Comparison of ENCODE assay signal across 8 mouse cellular contexts in genomic region chr16:32164396-32165027, GRCm38 (mm10). TPM values are rescaled to one million over a fixed set of nuclear protein-coding genes. Genes with fewer than 3 reads are reported as not detected.
DNase-seq lines count a peak whose midpoint lies in the region; ATAC-seq and TF ChIP-seq lines count a peak whose summit lies in the region.

No protein-coding gene starts in this region.

- H3K27ac ChIP-seq in gastrocnemius, adult 2 months, result peak overlapping the region; percentile 81
- peak overlapping the region; percentile 95 for H3K27ac ChIP-seq in bone marrow, adult 2 months (ENCODE audit: control insufficient read depth, insufficient read depth, low read depth, low read length, poor library complexity)
- peak overlapping the region; percentile 38; the same call in 1 of the 2 replicates for H3K27ac ChIP-seq in heart, postnatal 0 days (ENCODE audit: low read depth)
- peak overlapping the region; percentile 72 for H3K27ac ChIP-seq in liver, embryonic 16.5 days (ENCODE audit: low read length)

- H3K4me3 ChIP-seq in gastrocnemius, adult 2 months, result peak overlapping the region; percentile 78
- H3K4me3 ChIP-seq in bone marrow, adult 2 months (replicated peaks; ENCODE audit: control insufficient read depth, low read depth, low read length), result peak overlapping the region; percentile 84
- H3K4me3 ChIP-seq in heart, postnatal 0 days (ENCODE audit: low read depth, low read length), result peak overlapping the region; percentile 56
- H3K4me3 ChIP-seq in liver, embryonic 16.5 days (ENCODE audit: low read depth, low read length), result peak overlapping the region; percentile 65

- peak overlapping the region; percentile 60; the same call in 1 of the 2 replicates for H3K9ac ChIP-seq in heart, postnatal 0 days (replicated peaks; ENCODE audit: low read depth, low read length)
- H3K9ac ChIP-seq in liver, embryonic 16.5 days (ENCODE audit: low read depth, low read length), result peak overlapping the region; percentile 68

- H3K9me3 ChIP-seq in heart, postnatal 0 days (replicated peaks; ENCODE audit: control insufficient read depth, low read length), result no peaks in the 10 kb centered on the region
- H3K9me3 ChIP-seq in liver, embryonic 16.5 days (replicated peaks; ENCODE audit: control insufficient read depth, low read length), result no peaks in the 10 kb centered on the region

- peak overlapping the region; percentile 68 for H3K4me2 ChIP-seq in heart, postnatal 0 days (ENCODE audit: low read depth, low read length)
- peak overlapping the region; percentile 71 for H3K4me2 ChIP-seq in liver, embryonic 16.5 days (ENCODE audit: low read depth, low read length)

- no peaks in the 10 kb centered on the region for H3K36me3 ChIP-seq in heart, postnatal 0 days (replicated peaks; ENCODE audit: control insufficient read depth, insufficient read depth, low read length)
- H3K36me3 ChIP-seq in liver, embryonic 16.5 days (ENCODE audit: control insufficient read depth, insufficient read depth), result no peaks in the 10 kb centered on the region

- intact Hi-C loops in gastrocnemius, adult 2 months (cut with DNase I), result no loop called here

- TF ChIP-seq POLR2A in bone marrow, adult 2 months (IDR thresholded peaks at IDR 0.05; ENCODE audit: borderline replicate concordance, control insufficient read depth, low read depth, low read length), result peak; percentile 48; the same call in 1 of the 2 replicates

- WGBS in bone marrow, adult 2 months, result under 1% methylated on average over 19 of the region's 19 CpGs
- WGBS in heart, postnatal 0 days, result 65% methylated on average over 19 of the region's 19 CpGs
- 15% methylated on average over 19 of the region's 19 CpGs for WGBS in liver, embryonic 16.5 days (ENCODE audit: insufficient replicate concordance)

- no peak for TF ChIP-seq CTCF in gastrocnemius, adult 2 months (IDR thresholded peaks at IDR 0.05)
- TF ChIP-seq CTCF in bone marrow, adult 2 months (IDR thresholded peaks at IDR 0.05; ENCODE audit: control insufficient read depth, insufficient read depth, low read length), result no peak
- no peak for TF ChIP-seq CTCF in heart, postnatal 0 days (IDR thresholded peaks at IDR 0.05; ENCODE audit: low read depth)

- no peak for DNase-seq in gastrocnemius, adult 2 months
- no peak for DNase-seq in gastrocnemius, adult 8-10 months (ENCODE audit: low spot score in 2 of 2)
- DNase-seq in heart, postnatal 0 days (ENCODE audit: low spot score), result no peak
- DNase-seq in spleen, postnatal 4 days (ENCODE audit: low spot score in 2 of 2), result peak; percentile 37 to 74
- no peak for DNase-seq in urinary bladder, postnatal 10 days (ENCODE audit: low spot score)

- H3K27me3 ChIP-seq in heart, postnatal 0 days (ENCODE audit: control insufficient read depth, insufficient read depth, low read length), result no peaks in the 10 kb centered on the region
- no peaks in the 10 kb centered on the region for H3K27me3 ChIP-seq in liver, embryonic 16.5 days (ENCODE audit: control insufficient read depth, insufficient read depth, low read depth, low read length)

- no peak for ATAC-seq in heart, postnatal 0 days (ENCODE audit: insufficient read depth, low read depth)
- ATAC-seq in liver, embryonic 16.5 days (ENCODE audit: low read depth), result peak; percentile 42
- ATAC-seq in activated CD4-positive, CD25-positive, alpha-beta regulatory T cell, adult 4 months, result no peak

- H3K4me1 ChIP-seq in bone marrow, adult 2 months (ENCODE audit: control insufficient read depth, insufficient read depth, low read length), result peaks cover 8% of the 10 kb centered on the region; the same call in 1 of the 2 replicates
- peaks cover 18% of the 10 kb centered on the region for H3K4me1 ChIP-seq in heart, postnatal 0 days (ENCODE audit: control insufficient read depth, insufficient read depth)
- H3K4me1 ChIP-seq in liver, embryonic 16.5 days (ENCODE audit: control insufficient read depth, low read depth, low read length), result peaks cover 23% of the 10 kb centered on the region

- no peak for TF ChIP-seq EP300 in heart, postnatal 0 days (IDR thresholded peaks at IDR 0.05; ENCODE audit: low read depth)

RNA-seq across cellular contexts. Expression of gene Nrros, which starts 0.9 kb away (rescaled TPM):
- 1 to 10 TPM; 1.6 TPM for total RNA-seq in gastrocnemius, adult 2 months (2021)
- total RNA-seq in gastrocnemius, adult 8-10 months (2022), result 1 to 10 TPM in 2 of 4 experiments, under 1 TPM in 2; 0.56 to 1.7 (median 1.2) TPM
- polyA plus RNA-seq in bone marrow, adult 2 months (2011; ENCODE audit: insufficient read depth, insufficient read length, low replicate concordance, missing spikeins), result 22.6 and 50.5 TPM in 2 replicates
- 13.4 and 16.6 TPM in 2 replicates for total RNA-seq in heart, postnatal 0 days (2014; rRNA removed; ENCODE audit: low replicate concordance)
- polyA plus RNA-seq in heart, postnatal 0 days (2015; fragmentation: Nextera tagmentation; extraction: Ambion mirVana), result 6.1 and 6.8 TPM in 2 replicates
- polyA plus RNA-seq in liver, embryonic 16.5 days (2015; fragmentation: Nextera tagmentation; extraction: Ambion mirVana), result 22.8 and 23.3 TPM in 2 replicates
- 10 to 100 TPM; 65.3 to 71.7 TPM for polyA plus RNA-seq in activated CD4-positive, CD25-positive, alpha-beta regulatory T cell, adult 4 months (2017; shearing (Covaris generic))

RNA-seq across cellular contexts. Expression of gene Bex6, which starts 15.1 kb away (rescaled TPM):
- not detected for total RNA-seq in gastrocnemius, adult 2 months (2021)
- total RNA-seq in gastrocnemius, adult 8-10 months (2022), result not detected
- 3.3 and 6.1 TPM in 2 replicates for polyA plus RNA-seq in bone marrow, adult 2 months (2011; ENCODE audit: insufficient read depth, insufficient read length, low replicate concordance, missing spikeins)
- not detected in 2 replicates for total RNA-seq in heart, postnatal 0 days (2014; rRNA removed; ENCODE audit: low replicate concordance)
- polyA plus RNA-seq in heart, postnatal 0 days (2015; fragmentation: Nextera tagmentation; extraction: Ambion mirVana), result not detected in 2 replicates
- polyA plus RNA-seq in liver, embryonic 16.5 days (2015; fragmentation: Nextera tagmentation; extraction: Ambion mirVana), result 0.90 and 1.1 TPM in 2 replicates
- polyA plus RNA-seq in activated CD4-positive, CD25-positive, alpha-beta regulatory T cell, adult 4 months (2017; shearing (Covaris generic)), result not detected

Comparison
In these comparisons a context has a peak if more than half of its experiments do, and no peak if none do; other contexts are left out.
1. DNase-seq: peak in spleen, postnatal 4 days (2 of 2); none in gastrocnemius, adult 2 months (single experiment), gastrocnemius, adult 8-10 months (0 of 2), heart, postnatal 0 days (single experiment) and urinary bladder, postnatal 10 days (single experiment).
2. H3K27ac ChIP-seq: peak in every context shown above with its lines; median percentile 95 in bone marrow, adult 2 months; 81 in gastrocnemius, adult 2 months; 72 in liver, embryonic 16.5 days; 38 in heart, postnatal 0 days.
3. Peak in every context shown above with its lines, with median percentiles within 50 percentile points of each other: H3K4me3 ChIP-seq.